Mouse (Mus musculus) heart, embryonic 14.5 days (tissue): ENCODE data around the gene Rnf157. TPM values are rescaled to one million over a fixed set of nuclear protein-coding genes. Genes with fewer than 3 reads are reported as not detected.

Experiments used
- ATAC-seq: fragments of 200-750 bp; cut with Nextera tagmentation; 2 replicates; pipeline ENCODE4 v1.8.0; 2017; ENCODE audit warnings: low read depth, moderate TSS enrichment; ENCODE audit not compliant: insufficient number of reproducible peaks, insufficient read depth, low FRiP score
- H3K27ac ChIP-seq, 2 experiments: fragments of 200-500 bp in 1 of 2; fragments of 300-500 bp in 1 of 2; sonication (generic) in 1 of 2; replicated peaks in 1 of 2; 2 replicates each; pipeline ENCODE4 v1.5.1; 2012 to 2014; ENCODE audit warnings: low read depth in 2 of 2, low read length in 2 of 2, control low read depth in 1 of 2, mild to moderate bottlenecking in 1 of 2, mixed read lengths in 1 of 2; ENCODE audit not compliant: control insufficient read depth in 1 of 2, insufficient read depth in 1 of 2
- H3K27me3 ChIP-seq: fragments of 300-500 bp; sonication (generic); 2 replicates; pipeline ENCODE4 v1.6.1; 2014; ENCODE audit warnings: mild to moderate bottlenecking, low read length, control low read depth; ENCODE audit not compliant: control insufficient read depth, insufficient read depth
- H3K36me3 ChIP-seq: fragments of 300-500 bp; sonication (generic); 2 replicates; pipeline ENCODE4 v1.6.1; 2014; ENCODE audit warnings: mild to moderate bottlenecking, control low read depth, low read length, mixed read lengths; ENCODE audit not compliant: control insufficient read depth, insufficient read depth
- H3K4me1 ChIP-seq, 2 experiments: fragments of 200-500 bp in 1 of 2; fragments of 300-500 bp in 1 of 2; sonication (generic) in 1 of 2; 2 replicates each; pipeline ENCODE4 v1.6.1; 2012 to 2014; ENCODE audit warnings: low read length in 2 of 2, control low read depth in 1 of 2, mixed read lengths in 1 of 2; ENCODE audit not compliant: control insufficient read depth in 2 of 2, insufficient read depth in 2 of 2
- H3K4me2 ChIP-seq: fragments of 300-500 bp; sonication (generic); 2 replicates; pipeline ENCODE4 v1.6.1; 2014; ENCODE audit warnings: mild to moderate bottlenecking, low read length
- H3K4me3 ChIP-seq, 2 experiments: fragments of 200-500 bp in 1 of 2; fragments of 300-500 bp in 1 of 2; sonication (generic) in 1 of 2; 2 replicates each; pipeline ENCODE4 v1.5.1; 2012 to 2014; ENCODE audit warnings: low read length in 2 of 2, mild to moderate bottlenecking in 2 of 2, control low read depth in 1 of 2, low read depth in 1 of 2, moderate library complexity in 1 of 2; ENCODE audit not compliant: control insufficient read depth in 1 of 2, insufficient read depth in 1 of 2
- H3K9ac ChIP-seq: fragments of 300-500 bp; sonication (generic); 2 replicates; pipeline ENCODE4 v1.6.1; 2014; ENCODE audit warnings: mild to moderate bottlenecking, low read length
- H3K9me3 ChIP-seq: fragments of 300-500 bp; sonication (generic); 2 replicates; pipeline ENCODE4 v1.6.1; 2016; ENCODE audit warnings: low read length, control low read depth; ENCODE audit not compliant: control insufficient read depth
- WGBS: fragments of 180-500 bp; shearing (Covaris S2); extraction: QIAGEN DNeasy Blood & Tissue Kit; methylation state at CpG from one replicate; pipeline ENCODE4 v1.1.7; 2014; 5-methylcytosine and 5-hydroxymethylcytosine counted together
- polyA plus RNA-seq: library from polyadenylated mRNA; unstranded; fragments of >200 nt; fragmentation: Nextera tagmentation; extraction: Ambion mirVana; gene quantifications from 2 replicates; pipeline ENCODE4 v1.2.1, GENCODE M21; 2014

Rnf157 gene
- polyA plus RNA-seq, 1 experiment from 2014 or later = 8.4 TPM

- 88% methylated on average over 11 of the region's 11 CpGs for WGBS
- no peak overlapping the region for H3K4me3 ChIP-seq
- ATAC-seq = no peak
- H3K4me1 ChIP-seq = no peaks in the 10 kb centered on the region
- H3K9me3 ChIP-seq = no peaks in the 10 kb centered on the region
- peaks cover 93% of the 10 kb centered on the region for H3K36me3 ChIP-seq
- no peak overlapping the region for H3K4me2 ChIP-seq
- no peak overlapping the region for H3K27ac ChIP-seq
- no peaks in the 10 kb centered on the region for H3K27me3 ChIP-seq
- no peak overlapping the region for H3K9ac ChIP-seq
These were observed 114.6 kb downstream of the Rnf157 start for GRCm38 (mm10) chr11:116298221-116298620.

DNA sequence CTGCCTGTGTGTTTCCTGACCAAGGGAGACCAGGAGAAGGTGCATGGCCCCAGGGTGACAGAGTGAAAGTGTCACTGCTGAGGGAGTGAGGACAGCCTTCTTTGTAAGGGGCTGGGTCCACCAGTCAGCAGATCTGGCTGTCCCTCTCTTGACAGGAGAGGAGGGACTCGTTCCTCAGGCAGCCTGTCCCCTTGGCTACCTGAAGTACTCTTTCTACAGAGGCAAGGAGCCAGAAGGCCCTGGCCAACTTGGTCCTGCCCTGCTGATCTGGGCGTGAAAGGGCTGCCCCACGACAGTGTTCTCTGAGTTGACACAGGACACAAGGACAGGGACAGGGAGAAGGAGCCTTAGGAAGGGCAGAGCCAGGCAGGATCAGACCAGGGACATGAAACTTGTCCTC lies 115.8 kb downstream of the Rnf157 start:
- Histone ChIP-seq H3K27me3 (no peaks in the 10 kb centered on the region), H3K27ac (no peak overlapping the region), H3K9ac (no peak overlapping the region; the same call in 1 of the 2 replicates), H3K36me3 (peaks cover 93% of the 10 kb centered on the region), H3K9me3 (no peaks in the 10 kb centered on the region), H3K4me3 (no peak overlapping the region), H3K4me2 (no peak overlapping the region), H3K4me1 (no peaks in the 10 kb centered on the region)
- WGBS = 54% methylated on average over 3 of the region's 3 CpGs
- no peak for ATAC-seq

- H3K9me3 ChIP-seq = no peaks in the 10 kb centered on the region
- H3K9ac ChIP-seq = no peak overlapping the region
- no peak overlapping the region for H3K27ac ChIP-seq
- no peak overlapping the region for H3K4me3 ChIP-seq
- H3K27me3 ChIP-seq = no peaks in the 10 kb centered on the region
- no peaks in the 10 kb centered on the region for H3K4me1 ChIP-seq
- H3K4me2 ChIP-seq = no peak overlapping the region
- H3K36me3 ChIP-seq = peaks cover 93% of the 10 kb centered on the region
- WGBS = 85% methylated on average over 8 of the region's 8 CpGs
- ATAC-seq = no peak
These were observed 116.6 kb downstream of the Rnf157 start for GRCm38 (mm10) chr11:116296191-116296734.

DNA sequence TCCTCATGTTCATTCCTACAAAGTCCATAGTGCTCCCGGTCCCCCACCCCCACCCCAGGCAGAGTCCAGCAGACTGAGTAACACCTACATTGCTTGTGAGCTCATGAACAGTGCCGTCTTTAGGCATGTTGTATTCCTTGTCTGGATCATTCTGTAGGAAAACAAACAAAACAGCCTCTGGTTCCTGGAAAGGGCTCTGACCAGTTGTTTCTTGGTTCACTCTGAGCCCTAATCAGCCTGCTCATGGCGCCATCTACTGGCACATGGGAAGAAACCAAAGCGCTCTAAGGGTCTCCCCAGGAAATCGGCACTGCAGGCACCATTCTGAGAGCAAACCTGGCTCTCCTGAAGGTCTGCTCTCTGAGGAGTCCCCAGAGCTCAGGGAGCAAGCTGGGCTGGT lies 118.5 kb downstream of the Rnf157 start:
- Histone ChIP-seq H3K4me2 (no peak overlapping the region), H3K27ac (no peak overlapping the region)

DNA sequence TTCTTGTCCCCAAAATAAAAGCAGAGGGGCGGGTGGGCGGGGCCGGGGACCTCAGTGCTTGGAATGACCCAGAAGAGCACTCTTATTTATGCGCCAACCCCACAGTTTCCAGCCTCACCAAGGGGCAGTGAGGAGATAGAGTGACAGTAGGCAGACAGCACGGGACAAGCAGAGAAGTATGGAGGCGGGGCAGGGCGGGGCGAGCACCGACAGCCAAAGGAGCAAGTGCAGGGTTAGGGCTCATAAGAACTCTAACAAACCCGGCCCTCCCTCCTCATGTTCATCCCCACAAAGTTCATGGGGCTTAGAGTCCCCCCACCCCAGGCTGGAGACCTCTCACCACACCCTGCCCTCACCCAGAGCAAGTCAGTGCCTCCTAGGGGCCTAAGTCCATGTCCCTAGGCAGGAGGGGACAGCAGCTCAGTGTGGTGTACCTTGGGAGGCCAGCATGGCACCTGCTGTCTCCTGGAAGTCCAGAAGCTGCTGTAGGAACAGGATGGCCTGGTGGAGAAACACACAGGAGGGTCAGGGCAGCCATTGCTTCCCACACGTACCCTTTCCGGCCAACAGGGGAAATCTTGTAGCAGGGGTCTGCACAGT lies 119.2 kb downstream of the Rnf157 start:
- no peak overlapping the region for H3K4me2 ChIP-seq
- no peak overlapping the region for H3K4me3 ChIP-seq
- no peaks in the 10 kb centered on the region for H3K9me3 ChIP-seq
- no peak for ATAC-seq
- H3K4me1 ChIP-seq = peaks cover 0 to 5% of the 10 kb centered on the region in 2 experiments; a peak in 1 of 4 replicates
- peaks cover 91% of the 10 kb centered on the region for H3K36me3 ChIP-seq
- H3K9ac ChIP-seq = no peak overlapping the region
- H3K27ac ChIP-seq = no peak overlapping the region
- 86% methylated on average over 12 of the region's 12 CpGs for WGBS
- no peaks in the 10 kb centered on the region for H3K27me3 ChIP-seq

More for the DNA sequence above, 118.5 kb downstream of the Rnf157 start:
- Histone ChIP-seq H3K9me3 (no peaks in the 10 kb centered on the region), H3K4me1 (peaks cover 0 to 5% of the 10 kb centered on the region in 2 experiments; a peak in 1 of 4 replicates), H3K36me3 (peaks cover 91% of the 10 kb centered on the region), H3K4me3 (no peak overlapping the region), H3K9ac (no peak overlapping the region), H3K27me3 (no peaks in the 10 kb centered on the region)
- WGBS = 37% methylated on average over 5 of the region's 5 CpGs
- no peak for ATAC-seq

- no peak for ATAC-seq
- H3K36me3 ChIP-seq = peaks cover 92% of the 10 kb centered on the region
- no peaks in the 10 kb centered on the region for H3K27me3 ChIP-seq
- 92% methylated on average over 13 of the region's 13 CpGs for WGBS
- H3K4me1 ChIP-seq = peaks cover 0 to 5% of the 10 kb centered on the region in 2 experiments; a peak in 1 of 4 replicates
- H3K9ac ChIP-seq = no peak overlapping the region
- H3K9me3 ChIP-seq = no peaks in the 10 kb centered on the region
- H3K4me2 ChIP-seq = no peak overlapping the region
- H3K27ac ChIP-seq = no peak overlapping the region
- no peak overlapping the region for H3K4me3 ChIP-seq
These were observed 120.4 kb downstream of the Rnf157 start for GRCm38 (mm10) chr11:116292401-116292800.

GRCm38 (mm10) chr11:116290556-116290955 lies 122.3 kb downstream of the Rnf157 start:
- Histone ChIP-seq H3K36me3 (peaks cover 77% of the 10 kb centered on the region), H3K27me3 (peaks cover 5% of the 10 kb centered on the region; the same call in 1 of the 2 replicates), H3K9ac (no peak overlapping the region), H3K4me2 (no peak overlapping the region), H3K9me3 (no peaks in the 10 kb centered on the region), H3K4me3 (no peak overlapping the region), H3K27ac (no peak overlapping the region), H3K4me1 (peaks cover 0 to 5% of the 10 kb centered on the region in 2 experiments; a peak in 1 of 4 replicates)
- no peak for ATAC-seq
- 43% methylated on average over 8 of the region's 8 CpGs for WGBS
